Mouse (Mus musculus) ZHBTc4 (cell line): ENCODE results near the gene Ube2o.
A peak's percentile ranks its signal among the peaks of the same experiment; 100 is the strongest.

Experiments
- DNase-seq: peaks from one replicate; pipeline ENCODE4 v3.0.0-alpha.2; 2011; ENCODE audit warnings: low read depth, low spot score

The Ube2o gene

DNA sequence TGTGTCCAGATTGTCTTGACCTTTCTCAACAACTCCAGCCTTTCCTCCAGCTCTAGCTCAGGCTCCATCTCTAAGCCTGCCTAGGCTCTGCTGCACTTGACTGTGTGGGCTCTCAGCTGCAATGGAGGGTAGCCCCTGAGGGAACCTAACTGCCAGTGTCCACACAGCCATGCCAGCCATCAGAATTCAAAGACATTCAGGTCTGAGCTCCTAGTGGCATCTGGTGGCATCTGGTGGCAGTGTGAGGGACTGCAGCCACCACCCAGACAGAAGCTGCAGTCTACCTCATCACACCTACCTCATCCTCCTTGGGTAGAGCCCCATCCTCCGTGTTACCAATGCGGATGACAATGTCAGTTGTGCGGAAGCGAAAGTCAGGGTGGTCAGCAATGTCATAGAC lies 38.1 kb downstream of the Ube2o start:
- DNase-seq, result peak; percentile 47

DNA sequence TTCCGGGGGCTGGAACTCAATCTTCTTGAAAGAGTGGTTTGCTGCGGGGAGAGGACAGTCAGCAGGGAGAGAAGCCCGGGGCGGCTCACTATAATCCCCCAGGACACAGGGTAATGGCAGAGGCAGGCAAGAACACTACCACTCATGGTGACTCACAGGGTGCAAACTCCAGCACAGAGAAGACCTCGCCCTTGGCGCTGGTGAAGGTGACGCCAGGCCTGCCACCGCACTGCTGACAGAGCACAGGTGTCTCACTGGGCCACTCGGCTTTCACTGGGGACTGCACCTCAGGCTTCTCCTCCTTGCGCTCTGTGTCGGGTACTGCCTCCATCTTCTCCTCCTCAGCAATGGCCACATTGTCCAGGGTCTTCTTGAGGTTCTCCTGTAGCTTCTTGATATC lies 40.1 kb downstream of the Ube2o start:
- DNase-seq, result no peak

DNA sequence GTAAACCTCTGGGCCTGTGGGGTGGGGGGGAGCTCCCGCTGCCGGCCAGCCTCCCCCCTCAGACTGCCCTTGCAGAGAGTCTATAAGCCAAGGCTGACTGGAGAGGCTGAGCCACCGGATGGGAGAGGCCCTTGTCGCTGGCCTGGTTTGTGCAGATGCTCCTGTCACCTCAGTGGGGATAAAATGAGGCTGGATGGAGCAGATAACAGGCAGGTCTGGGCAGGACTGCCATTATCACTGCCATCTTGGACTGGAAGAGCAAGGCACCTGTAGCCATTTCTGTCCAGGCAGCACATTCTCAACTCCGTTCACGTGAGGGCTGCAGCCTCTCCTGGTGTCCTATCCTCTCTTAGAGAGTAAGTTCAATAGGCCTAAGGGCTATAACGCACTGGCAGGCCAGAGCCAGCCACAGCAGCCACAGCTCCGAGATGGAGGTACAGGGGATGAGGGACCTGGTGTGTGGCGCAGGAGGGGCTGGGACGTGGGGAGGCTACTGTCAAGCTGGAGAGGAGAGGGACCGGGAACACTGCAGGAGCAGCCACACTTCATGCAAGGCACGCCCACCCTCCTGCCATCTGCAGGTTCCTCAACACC lies 43.0 kb downstream of the Ube2o start:
- DNase-seq, result no peak

DNA sequence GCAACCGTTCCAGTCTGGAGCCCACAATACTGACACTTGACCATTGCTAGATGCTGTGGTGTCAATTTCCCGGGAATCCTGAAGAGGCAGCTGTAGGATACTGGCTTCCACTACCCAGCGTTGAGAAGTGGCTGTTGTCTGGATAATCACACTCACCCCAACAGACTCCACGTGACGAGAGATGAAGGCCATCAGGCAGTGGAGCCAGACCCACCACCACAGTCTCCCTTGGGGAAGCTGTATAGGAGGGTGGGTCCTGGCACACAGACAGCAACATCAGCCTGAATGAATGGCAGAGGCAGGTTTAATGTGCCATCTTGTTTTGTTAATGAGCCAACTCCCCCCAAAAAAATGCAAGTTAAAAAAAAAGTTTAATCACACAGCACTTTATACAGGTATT lies 43.9 kb downstream of the Ube2o start:
- no peak for DNase-seq

DNA sequence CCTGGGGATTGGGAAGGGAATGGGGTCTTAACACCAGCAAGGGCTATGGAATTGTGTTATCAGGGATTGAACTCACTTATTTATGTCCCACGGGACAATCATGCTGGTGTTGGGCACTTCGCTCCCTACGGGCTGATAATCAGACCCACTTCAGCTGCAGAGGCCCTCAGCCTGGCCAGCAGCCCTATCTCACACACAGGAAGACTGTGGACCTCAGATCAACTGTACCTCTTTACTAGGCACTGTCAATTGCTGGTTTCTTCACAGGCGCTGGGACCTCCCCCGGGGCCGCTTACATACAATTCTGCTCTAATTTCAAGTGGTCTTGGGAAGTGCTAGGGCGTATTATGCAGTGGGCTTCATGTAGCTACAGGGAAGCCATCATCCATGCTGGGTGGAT lies 44.6 kb downstream of the Ube2o start:
- DNase-seq, result no peak

DNA sequence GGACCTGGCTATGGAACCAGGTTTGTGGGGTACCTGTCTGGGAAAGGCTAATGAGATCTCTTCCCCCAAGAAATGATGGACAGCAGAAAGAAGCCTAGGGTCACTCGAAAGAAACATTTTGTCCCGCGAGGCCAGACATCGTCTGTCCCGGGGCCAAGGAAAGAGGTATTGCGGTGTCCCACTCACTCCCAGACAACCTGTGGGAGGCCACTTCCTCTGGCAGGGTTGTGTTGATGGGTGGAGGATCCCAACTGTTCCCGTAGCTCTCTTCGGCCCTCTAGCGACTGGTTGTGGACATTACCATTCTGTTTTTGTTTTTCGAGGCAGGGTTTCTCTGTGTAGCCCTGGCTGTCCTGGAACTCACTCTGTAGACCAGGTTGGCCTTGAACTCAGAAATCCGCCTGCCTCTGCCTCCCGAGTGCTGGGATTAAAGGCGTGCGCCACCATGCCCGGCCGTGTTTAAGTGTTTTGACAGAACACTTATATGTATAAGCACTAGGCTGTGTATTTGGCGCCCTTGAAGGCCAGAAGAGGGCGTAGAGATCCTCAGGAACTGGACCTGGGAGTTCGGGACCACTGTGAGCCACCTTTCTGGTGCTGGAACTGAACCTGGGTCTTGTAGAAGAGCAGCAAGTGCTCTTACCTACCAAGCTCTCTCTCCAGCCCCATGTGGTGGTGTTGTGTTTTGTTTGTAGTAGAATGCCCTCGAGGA lies 46.9 kb downstream of the Ube2o start:
- DNase-seq, result peak; percentile 93

DNA sequence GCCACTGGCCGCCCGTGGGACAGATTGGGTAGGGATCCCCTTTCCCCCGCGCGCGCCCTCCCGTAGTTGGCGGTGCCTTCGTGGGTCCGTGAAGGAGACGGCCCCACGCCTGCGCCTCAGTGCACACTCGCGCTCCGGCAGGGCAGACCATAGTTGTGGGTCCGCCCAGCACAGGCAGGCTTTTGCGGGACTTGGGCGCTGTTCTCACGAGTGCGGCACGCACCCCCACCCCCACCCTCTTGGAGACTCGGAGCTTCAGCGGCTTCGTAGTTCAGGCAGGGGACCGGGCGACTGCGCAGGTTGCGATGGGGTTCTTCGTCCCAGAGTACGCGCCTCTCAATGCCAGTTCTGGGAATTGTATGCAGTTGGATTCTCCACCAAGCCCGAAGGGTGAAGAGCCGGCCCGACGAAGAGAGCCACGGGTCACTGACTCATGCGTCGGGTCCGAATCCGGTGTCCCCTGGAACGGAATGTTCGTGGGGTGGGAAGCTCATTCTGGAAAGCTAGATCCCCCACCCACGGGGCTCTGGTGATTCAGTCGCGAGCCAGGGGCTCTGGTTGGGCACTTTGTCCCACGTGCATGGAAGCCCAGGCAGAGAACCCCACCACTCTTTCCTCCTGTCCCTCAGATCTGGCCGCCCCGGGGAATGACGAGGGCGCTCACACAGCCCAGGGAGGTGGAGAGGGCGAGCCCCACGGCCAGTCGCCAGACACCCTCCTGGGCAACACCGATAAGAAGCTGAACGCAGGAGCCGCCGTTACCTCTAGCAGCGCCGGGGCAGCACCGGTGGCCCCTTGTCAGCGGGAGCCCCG lies 47.7 kb downstream of the Ube2o start:
- peak; percentile 72 for DNase-seq

DNA sequence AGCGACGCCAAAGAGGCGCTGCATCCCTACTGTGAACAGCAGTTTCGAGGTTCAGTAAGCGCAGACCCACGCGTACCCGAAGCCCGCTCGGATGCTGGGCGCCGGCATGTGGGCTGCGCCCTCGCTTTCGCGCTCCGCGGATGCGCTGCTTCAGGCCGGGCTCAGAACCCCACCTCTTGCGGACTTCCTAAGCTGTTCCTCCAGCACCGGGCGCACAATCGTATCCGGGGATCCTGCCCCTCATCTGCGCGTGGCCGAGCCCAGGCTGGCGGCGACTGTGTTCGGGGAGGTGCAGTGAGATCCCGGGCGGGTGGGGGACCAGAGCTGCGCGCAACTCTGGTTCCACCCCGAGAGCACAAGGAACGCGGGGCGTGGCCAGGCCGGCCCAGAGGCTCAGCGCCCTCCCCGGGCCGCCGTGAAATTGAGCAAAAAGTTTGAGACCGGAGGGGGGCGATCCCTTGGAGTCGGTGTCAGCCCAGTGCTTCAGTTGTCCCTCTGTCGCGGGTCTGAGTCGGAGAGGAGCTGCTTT lies 48.4 kb downstream of the Ube2o start:
- peak; percentile 87 for DNase-seq

DNA sequence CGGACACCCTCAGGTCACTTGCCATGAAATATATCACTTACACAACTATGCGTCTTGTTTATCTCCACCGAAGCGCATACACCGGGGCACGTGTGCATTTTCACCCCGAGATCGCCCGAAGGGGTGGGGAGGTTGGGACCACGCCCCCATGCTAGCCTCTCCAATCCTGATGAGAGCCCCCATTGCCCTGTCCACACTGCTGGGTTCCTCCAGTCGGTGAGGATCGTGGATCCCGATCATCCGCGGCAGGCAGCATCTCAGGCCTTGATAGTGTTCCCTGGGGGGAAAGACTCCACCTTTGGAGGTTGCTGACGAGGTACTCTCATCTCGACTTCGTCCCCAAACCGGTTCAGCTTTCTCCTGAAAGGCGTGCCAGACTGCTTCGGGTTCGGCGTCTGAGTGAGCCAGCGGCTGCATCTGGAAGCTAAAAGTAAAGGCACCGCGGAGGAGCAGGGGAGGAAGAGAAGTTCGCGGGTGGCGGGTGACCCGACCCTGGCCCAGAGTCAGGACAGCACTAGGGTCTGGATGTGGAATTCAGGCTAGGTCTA lies 48.9 kb downstream of the Ube2o start:
- peak; percentile 53 for DNase-seq

DNA sequence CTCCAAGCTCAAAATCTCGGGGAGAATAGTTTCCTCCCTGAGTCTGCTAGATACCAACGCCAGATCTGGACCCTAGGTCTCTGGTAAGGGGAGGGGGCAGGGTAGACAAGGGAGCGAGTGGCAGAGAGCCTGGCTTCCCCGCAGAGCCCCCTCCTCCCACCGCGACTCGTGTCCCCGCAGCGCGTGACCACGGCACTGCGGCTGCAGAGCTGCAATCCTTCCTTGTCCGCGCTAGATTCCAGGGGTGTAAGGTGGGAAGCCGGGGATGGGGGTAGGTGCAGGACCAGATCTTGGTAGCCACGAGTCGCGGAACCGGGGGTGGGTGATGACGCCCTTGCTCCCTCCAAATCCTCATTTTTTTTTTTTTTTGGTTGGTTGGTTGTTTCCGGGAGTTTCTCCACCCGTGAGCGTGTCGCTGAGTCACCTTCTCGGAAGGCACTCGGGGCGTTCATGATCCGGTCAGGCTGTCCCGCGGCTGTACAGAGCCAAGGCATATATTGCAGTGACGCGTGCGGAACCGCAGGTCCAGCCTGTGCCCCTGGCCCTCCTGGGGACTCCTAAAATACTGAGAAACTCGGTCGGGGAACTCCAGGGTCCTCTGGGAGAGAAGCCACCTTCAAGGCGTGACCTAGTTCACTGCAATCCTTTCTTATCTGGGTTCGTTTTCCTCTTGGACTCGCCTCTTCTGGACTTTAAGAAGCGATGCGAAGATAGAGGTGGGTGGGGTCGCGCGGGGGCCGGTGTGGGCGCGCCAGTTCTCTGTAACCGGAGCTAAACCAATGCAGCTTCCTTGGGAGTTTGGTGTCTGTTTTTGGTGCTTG lies 49.7 kb downstream of the Ube2o start:
- DNase-seq, result no peak

DNA sequence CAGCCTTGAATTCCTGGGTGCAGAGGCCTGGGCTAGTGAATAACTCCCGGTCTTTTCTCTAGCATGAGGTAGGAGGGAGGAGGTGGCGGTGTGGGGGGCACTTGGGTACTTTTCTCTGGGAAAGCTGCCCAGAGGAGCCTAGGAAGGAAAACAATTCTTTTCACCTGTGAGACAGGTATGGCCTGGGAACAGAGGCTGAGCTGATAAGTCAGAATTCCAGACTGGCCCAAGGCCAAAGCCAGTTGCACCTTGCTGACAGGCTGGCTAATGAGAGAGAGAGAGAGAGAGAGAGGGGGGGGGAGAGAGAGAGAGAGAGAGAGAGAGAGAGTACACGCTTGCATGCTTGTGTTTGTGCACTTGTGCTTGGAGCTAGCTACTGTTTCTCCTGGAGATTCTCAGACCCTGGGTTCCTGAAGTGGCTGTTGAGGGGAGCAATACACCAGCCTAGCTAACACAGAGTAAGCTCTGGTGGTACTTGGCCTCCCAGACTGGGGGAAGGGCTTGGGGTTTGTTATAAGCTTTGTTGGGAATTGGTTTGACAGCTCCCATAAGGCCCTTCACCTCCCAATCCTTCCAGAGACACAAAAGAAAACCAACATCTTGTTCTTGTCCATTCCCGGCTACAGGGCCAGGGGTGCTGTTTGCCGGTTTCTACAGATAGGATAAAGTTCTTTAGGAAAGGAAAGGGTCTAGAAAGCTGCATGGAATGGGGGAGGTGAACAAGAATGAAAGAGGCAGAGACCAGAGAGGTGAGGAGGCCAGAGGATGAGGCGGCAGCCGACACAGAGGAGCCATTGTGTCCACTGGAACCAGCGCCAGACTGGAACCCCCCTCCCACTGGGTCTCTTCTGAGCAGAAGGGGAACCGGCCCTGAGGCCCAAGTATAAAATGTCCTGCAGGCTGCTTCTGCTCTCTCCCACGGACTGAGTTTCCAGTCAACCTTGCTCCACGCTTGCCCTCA lies 50.8 kb downstream of the Ube2o start, which contains the start of gene Sphk1:
Gene Sphk1, plus strand, starts transcription at position 739 of the 961 bp plus-strand sequence.
- no peak for DNase-seq

DNA sequence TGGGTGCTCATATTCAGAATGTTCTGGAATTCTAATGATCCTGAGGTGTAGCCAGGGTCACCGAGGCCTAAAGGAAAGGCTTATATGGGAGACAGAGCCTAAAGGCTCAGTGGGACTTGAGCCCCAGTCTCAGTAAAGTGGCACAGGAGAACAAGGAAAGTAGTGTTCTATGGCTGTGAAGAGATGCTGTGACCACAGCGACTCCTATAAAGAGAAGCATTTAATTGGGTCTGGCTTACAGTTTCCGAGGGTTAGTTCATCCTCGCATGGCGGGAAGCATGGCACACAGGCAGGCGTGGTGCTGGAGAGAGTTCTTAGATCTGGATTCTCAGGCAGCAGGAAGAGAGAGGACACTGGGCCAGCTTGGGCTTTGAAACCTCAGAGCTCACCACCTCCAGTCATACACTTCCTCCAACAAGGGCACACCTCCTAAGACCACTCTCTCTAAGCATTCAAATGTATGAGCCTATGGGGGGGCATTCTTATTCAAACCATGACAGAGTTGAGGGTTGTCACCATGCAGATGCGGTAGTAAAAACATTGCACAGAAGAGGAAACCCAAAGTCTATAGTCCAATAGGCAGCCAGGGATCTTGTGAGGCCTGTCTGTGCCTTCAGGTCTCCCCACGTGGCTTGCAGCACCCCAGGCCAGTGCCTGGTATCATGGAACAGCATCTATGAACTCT lies 52.5 kb downstream of the Ube2o start:
- DNase-seq, result peak; percentile 50

DNA sequence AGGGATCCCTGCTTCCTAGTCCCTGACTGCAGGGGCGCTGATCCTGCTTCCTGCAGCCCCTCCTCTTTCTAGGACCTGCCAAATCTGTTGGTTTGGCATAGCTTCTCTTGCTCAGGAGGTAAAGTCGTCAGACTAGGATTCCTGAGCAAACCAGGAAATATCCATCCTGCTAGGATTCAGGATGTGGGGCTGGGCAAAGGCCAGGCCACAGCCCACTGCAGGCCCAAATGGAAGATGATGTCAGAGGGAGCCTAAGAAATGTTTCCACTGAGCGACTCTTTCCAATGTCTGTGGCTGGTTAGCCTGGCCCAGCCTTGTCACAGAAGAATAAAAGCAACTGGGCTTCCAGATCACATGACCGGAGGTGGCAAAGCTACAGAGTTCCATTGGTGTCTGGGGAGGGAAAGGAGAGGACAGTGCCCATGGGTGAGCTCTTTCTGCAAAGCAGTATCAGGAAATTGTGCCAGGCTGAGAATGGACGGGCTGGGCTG lies 57.5 kb downstream of the Ube2o start:
- no peak for DNase-seq

DNA sequence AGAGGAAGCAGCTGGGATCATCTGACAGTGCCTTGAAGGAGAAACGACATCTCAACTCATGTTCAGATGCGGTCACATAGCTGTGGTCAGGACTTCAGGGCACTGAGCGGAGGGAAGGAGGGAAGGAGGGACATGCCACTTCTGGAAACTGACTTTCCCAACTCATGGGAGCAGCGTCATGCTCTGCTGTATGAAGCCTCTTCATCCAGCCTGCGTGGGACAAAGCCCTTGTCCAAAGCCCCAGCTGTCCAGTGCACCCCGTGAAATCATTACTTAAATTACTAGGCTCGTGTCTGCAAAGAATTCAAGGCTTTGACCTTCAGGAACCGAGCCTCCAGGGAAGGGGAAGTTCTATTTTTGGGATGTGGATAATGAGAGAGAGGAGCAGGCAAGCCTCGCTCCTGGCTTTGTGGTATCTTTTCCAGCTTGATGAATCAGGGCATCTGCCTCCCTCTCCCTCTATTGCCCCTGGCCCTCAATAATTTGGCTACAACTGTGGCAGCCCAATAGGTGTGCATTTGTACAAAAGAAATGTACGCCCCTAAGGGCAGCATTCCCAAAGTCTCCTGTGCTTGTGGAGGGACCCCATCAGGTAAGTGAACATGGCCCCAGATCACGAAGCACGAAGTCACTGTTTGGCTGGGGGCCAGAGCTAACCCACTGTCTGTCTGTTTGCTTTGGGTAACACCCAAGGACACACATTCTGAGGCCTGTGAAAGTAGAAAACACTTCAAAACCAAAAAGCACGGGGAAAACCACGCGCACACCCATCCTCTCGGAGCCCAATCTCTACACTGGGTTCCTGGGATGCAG lies 58.2 kb downstream of the Ube2o start:
- DNase-seq, result no peak

DNA sequence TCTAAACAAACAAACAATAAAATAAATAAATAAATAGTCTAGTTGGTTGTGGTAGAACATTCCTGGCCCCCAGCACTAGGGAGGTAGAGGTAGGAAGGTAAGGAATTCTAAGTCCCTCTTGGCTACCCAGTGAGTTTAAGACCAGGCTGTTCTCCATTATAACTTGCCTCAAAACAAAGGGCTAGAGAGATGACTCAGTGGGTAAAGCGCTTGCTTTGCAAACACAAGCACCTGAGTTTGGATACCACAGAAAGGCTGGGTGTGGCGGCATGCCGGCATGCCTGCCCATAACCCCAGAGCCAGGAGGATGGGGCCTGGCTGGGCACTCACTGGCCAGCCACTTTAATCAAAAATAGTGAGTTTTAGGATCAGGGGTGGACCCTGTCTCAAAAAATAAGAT lies 59.2 kb downstream of the Ube2o start:
- DNase-seq, result no peak

DNA sequence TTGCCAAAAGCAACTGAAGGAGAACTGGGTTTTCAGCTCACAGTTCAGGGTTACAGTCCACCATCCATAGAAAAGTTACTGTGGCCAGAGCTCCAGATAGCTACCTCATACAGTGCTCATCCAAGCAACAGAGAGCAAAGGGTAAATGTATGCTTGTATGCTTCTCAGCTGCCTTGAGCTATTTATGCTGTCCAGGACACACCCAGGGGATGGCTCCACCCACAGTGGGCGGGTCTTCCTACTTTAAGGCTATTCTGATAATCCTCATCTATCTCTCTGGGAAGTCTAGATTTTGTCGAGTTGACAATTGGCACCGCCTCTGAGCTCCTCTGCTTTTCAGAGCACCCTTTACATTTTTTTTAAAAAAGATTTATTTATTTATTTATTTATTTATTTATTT lies 60.1 kb downstream of the Ube2o start:
- peak; percentile 74 for DNase-seq

DNA sequence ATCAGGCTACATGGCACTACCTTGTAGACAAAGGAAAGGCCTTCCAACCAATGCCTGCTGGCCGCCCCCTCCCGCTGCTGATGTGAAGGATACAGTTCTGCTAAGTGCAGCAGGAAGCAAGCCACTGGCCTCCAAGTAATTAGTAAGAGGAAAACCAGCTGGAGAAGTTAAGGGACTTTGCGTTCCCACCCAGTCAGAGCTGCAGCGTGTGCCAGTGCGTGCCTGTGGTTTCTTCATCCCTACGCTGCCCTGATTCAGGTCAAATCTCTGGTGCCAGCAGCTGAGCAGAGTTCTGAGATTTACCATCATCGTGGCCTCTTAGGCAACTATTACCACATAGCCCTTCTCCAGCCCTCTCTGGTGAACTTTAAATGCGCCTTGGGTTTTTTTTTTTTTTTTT lies 62.8 kb downstream of the Ube2o start:
- DNase-seq, result no peak

DNA sequence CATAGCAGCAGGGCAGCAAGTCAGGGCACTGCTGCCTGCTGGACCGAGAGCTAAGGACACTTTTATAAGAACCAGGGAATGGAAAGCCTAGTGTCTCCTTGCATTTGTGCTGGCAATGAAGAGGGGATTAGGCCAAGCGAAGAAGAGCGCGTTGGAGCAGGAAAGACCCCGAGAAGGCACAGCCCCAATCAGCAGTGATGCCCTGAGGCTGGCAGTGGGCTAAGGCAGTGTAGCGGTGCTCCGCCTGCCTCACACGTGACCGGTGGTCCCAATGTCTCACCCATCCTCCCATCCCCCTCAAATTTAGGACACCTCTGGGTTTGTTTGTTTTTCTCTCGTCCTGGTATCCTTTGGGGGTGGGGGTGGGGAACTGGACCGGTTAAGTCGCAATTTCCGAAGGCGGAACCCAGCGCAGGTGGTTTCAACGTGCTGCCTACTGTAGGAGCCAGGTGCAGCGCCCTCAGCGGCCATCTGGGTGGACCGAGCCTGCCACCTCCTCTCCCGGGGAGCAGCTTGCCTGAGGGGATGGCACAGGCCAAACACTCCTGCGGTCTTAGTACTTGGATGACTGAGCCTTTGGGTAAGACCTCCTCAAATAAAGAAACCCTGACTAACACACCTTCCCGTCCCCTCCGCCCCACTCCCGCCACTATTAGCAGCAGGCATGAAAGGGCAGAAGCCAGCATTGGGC lies 65.8 kb downstream of the Ube2o start:
- no peak for DNase-seq
